Mouse (Mus musculus): ENCODE results near the gene Retnlg. TPM values are rescaled to one million over a fixed set of nuclear protein-coding genes. Genes with fewer than 3 reads are reported as not detected.
"Not testable (repeated sequence)": the region's sequence is repeated elsewhere in the genome, so short reads cannot be mapped to it uniquely, and the experiment has no call there.

Gene Retnlg
- 4.3 TPM in 2 replicates for polyA plus RNA-seq (2012; rRNA removed)

DNA sequence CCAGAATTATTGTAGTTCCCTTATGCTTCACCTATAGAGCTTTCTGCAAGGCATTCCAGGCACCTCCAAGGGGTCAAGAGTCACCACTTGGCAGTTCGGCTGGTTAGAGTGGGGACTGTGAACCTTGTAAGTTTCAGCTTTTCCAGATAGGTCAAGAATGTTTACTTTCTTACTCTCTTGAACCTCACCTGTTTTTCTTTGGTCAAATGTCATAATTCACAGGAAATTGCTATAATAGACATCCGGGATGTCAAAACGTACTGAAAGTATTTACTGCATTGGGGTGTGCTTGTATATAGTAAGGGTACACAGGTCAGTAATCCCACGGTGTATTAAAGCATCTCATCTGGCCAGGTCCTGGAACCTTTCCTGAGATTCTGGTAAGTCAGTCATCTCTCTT, at the start of gene Retnlg:
Gene Retnlg, plus strand, starts transcription at position 301 of the 400 bp plus-strand sequence.
- no peak for DNase-seq (ENCODE audit: low spot score)

DNA sequence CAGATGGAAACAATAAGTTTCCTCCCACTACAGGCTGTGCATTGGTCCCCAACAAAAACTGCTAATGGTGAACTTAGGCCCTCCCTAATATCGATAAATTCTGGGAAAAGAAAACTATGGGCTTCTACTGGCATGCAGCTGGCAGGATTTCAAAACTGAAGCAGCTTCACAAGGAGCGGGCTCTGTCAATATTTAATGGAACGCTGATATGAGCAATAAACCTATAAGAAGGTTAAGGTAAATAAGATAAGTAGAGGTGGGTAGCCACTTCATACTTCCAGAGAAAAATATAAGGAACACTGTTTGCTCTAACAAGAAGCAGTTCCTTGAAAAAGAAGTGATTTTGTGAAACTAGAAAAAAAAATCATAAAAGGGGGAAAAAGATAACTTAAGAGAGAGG, 45.9 kb upstream of the Retnlg start:
- no peak for DNase-seq (ENCODE audit: low spot score)

DNA sequence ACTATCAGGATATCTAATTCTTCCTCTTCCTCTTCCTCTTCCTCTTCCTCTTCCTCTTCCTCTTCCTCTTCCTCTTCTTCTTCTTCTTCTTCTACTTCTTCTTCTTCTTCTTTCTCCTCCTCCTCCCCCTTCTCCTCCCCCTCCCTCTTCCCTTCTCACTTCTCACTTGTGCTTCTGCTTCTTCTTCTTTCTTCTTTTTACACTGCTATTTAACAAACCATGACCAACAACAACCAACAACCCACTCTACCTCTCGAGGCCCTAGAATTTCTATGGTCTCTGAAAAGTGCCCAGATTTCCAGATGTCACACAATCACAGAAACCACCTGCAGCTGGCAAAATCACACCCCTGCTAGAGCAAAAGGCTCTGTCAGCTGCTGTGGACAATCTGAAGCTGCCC, 44.8 kb upstream of the Retnlg start:
- DNase-seq (ENCODE audit: low spot score): no peak

DNA sequence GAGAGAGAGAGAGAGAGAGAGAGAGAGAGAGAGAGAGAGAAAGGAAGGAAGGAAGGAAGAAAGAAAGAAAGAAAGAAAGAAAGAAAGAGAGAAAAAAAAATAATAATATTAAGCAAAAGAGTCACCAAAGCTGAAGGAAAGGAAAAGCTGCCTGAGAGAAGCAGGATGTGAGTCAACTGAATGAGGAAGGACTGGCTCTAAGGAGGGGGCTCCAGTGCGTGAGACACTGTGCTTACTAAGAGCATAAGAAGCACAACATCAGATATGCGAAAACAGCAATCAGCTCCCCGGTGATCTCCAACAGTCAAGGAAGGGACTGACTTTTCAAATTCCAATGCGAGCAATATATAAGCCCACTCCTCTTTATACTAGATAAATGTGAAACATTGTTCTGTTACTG, 43.4 kb upstream of the Retnlg start:
- DNase-seq (ENCODE audit: low spot score): no peak

DNA sequence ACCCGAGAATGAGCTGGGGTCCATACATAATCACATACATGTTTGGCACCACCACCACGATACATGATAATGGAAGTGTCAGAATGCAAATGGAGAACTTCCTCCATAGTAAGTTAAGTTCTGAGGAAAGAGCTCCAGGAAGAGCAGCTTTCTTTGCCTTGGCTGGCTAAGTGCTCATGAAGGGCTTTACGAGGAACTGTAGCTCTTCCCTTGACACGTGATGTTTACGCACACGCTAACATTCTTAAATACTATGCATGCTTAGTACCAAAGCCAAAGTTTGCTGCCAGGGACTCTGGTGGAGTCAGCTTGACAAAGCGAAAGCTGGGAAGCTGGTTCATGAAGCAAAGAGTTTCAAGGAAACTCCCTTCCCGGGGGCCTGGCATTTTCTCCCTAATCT, 40.4 kb upstream of the Retnlg start:
- DNase-seq (ENCODE audit: low spot score): no peak

DNA sequence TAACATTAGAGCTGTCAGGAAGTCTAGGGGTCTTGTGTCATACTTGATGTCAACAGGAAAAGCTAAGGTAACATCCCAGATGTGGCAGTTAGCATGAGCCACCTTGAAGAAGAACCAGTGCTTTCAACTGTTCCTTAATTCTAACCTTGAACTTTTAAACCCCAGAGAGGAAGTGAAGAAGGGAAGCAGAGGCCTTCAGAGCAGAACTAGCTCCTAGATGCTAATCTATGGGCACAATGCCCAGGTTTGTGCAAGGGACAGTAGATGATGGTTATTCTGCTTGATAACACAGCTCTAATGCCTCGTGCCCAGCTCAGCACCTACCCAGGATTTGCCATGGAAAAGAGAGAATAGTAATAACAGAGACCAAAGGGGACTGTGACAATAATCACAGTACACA, 38.8 kb upstream of the Retnlg start:
- DNase-seq (ENCODE audit: low spot score): not testable (repeated sequence)

DNA sequence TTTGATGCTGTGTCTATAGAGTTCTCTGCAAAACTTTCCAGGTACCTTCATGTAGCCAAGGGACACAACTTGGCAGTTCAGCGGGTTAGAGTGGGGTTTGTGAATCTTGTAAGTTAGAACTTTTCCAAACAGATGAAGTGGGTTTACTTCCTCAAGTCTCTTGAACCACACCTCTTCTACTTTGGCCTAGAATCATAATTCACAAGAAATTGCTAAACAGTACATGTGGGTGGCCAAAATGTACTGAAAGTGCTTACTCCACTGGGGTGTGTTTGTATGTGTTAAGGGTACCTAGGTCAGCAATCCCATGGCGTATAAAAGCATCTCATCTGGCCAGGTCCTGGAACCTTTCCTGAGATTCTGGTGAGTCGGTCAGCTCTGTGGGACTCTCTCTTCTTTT, 30.2 kb upstream of the Retnlg start, which contains the start of gene Retnla:
Gene Retnla, plus strand, starts transcription at position 286 of the 400 bp plus-strand sequence.
- no peak for DNase-seq (ENCODE audit: low spot score)

DNA sequence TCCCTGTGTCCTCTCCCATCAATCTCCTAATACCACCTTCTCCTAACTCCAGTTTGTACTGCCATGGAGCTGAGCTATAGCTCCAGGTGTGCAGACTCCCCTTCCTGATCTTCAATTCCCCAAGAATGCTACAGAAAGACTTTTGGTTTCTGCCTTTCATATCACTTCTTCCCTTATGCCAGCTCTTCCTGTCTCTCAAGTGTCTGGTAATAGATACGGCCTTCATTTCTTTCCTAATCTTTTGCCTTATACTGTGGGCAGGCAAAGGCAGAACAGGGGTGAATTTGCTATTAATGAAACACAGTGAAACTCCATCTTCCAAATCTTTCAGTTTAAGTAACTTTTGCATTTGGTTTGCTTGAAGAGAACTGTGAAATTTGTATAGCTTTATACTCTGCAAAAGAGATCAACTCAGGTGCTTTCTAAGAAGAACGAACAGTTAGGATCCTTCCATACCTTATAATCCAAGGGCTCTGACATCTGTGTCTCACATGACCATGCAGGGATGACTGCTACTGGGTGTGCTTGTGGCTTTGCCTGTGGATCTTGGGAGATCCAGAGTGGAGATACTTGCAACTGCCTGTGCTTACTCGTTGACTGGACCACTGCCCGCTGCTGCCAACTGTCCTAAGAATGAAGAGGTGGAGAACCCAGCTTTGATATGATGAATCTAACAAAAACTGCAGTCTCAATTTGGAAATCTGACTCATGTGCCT, 28.6 kb upstream of the Retnlg start:
- no peak for DNase-seq (ENCODE audit: low spot score)

DNA sequence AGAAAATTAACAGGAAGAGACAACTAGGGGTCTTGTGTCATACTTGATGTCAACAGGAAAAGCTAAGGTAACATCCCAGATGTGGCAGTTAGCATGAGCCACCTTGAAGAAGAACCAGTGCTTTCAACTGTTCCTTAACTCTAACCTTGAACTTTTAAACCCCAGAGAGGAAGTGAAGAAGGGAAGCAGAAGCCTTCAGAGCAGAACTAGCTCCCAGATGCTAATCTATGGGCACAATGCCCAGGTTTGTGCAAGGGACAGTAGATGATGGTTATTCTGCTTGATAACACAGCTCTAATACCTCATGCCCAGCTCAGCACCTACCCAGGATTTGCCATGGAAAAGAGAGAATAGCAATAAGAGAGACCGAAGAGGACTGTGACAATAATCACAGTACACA, 7.4 kb upstream of the Retnlg start:
- DNase-seq (ENCODE audit: low spot score): not testable (repeated sequence)

DNA sequence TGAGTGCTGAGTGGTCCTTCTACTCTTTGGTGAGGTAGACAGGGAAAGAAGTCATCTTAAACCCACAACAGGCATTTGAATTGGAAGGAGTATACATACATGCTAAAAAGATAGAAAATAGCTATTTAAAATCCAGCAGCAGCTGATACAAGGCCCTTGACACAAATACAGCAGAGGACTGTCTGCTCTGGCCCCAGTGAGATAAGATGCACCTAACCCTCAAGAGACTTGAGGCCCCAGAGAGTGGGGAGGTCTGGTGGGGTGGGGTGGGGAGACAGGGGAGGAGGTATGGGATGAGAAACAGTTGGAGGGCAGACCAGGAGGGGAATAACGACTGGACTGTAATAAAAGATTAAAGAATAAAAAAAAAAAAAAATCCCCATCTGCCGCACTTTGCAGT, 4.7 kb upstream of the Retnlg start:
- DNase-seq (ENCODE audit: low spot score): no peak

DNA sequence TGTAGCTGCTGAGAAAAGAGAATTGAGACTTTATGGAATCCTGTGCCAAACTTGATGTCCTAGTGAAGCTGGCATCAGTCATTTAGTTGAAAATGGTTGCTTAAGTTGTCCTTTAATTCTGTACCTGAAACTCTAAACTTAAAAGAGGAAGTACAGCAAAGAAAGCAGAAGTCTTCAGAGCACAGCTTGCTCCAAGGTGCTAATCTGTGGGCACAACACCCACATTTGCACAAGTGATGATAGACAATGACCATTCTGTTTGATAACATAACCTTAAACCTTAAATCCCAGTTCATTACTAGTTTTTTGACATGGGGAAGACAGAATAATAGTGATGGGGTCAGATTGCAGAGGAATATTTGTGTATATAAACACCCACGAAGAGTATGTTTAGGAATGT, 3.8 kb upstream of the Retnlg start:
- DNase-seq (ENCODE audit: low spot score): no peak

DNA sequence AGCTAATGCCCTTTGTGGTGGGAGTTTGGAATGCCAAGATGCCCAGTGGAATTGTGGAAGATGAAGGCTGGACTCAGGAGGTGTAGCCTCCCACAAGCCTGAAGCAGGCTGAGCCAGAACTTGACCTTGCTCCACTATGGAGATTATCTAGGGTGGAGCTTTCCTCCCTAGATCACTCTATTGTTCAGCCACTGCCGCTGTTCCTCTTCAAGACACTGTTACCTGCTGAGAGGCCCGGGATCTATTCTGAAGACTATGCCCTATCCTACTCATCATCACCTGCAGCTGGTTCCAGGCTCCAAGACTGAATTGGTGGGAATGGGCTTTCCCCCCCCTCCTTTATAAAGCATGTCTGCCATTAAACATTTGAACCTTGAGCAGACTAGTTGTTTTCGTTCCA, 2.8 kb upstream of the Retnlg start:
- no peak for DNase-seq (ENCODE audit: low spot score)

DNA sequence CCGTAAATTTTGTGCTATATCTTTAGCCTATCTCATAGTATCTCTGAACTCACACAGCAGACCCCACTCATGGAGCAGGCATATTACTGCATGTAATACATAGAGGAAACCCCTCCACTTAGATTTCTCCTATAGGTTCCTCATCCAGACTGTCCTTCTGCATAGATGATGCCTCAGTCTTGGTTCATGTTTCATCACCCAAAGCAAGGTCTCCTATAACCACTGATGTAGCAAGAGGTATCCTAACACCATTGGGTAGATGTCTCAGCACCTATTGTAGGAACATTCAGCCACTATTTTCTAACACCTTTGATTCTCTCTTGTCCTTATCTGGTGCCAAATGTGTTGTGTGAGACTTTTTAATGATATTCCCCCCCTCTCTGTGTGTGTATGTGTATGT, 667 bp upstream of the Retnlg start:
- DNase-seq (ENCODE audit: low spot score): no peak

DNA sequence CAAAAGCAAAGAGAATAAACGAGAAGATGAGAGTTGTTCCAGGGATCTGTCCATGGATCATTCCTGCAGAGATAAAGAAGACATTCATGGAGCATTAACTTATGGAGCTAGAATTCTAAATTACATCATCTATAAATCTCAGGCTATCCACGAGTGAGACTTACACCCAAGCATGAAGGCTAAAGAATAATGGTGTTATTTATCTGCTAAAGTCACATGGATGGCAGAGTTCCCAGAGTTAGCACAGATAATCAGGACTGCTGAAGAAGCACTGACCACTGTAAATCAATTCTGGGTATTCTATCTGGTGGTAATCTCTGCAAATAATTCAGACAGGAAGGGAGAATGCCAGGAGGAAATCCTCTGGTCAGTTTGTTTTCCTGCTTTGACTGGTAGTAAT, 18.3 kb downstream of the Retnlg start:
- DNase-seq (ENCODE audit: low spot score): no peak

DNA sequence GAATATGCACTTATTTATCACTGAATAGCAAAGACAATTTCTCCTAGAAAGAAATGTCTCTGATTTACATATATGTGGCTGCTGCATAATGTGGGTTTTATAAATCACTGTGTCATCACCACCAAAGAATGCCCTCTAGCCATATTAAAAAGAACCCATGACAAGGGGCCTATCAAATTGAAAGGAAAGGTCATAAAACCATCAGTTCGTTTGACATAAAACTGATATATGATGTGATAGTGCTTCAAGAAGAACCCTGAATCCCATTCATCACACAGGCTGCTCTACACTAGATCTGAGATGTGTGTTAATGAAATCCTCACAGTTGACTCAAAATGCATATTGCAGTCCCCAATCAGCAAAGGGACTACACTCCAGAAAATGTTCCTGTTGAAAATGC, 27.4 kb downstream of the Retnlg start:
- no peak for DNase-seq (ENCODE audit: low spot score)

DNA sequence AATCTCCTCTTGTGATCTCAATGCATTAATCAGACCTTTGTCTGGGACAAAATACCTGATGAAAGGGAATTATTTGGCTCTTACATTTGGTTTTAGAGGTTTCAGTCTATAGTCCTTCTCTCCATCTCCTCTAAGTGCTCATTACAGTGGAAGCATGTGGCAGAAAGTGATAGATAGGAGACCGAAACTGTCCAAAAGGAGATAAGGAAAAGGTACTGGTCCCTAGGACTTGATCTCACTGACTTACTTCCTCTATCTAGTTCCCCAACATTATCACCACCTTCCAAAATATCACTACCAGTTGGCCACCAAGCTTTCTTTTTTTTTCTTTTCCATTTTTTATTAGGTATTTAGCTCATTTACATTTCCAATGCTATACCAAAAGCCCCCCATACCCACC, 38.8 kb downstream of the Retnlg start:
- no peak for DNase-seq (ENCODE audit: low spot score)

DNA sequence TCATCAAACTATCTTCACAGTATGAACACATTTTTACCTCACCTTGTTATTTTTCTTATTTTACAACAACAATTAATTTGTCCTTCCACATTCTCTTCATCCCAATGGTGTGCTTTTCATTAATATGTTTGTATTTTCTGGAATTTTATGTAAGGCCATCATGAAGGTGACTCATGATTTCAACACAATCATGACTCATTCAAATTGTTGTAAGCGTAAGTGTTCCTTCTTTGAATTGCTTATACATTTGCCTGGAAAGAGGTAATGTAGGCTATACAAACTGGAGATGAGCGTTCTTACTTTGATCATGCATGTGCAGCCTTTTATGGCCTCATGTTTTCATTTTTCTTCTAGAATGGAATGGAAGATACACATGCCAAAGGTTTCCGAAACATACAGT, 40.8 kb downstream of the Retnlg start:
- no peak for DNase-seq (ENCODE audit: low spot score)

DNA sequence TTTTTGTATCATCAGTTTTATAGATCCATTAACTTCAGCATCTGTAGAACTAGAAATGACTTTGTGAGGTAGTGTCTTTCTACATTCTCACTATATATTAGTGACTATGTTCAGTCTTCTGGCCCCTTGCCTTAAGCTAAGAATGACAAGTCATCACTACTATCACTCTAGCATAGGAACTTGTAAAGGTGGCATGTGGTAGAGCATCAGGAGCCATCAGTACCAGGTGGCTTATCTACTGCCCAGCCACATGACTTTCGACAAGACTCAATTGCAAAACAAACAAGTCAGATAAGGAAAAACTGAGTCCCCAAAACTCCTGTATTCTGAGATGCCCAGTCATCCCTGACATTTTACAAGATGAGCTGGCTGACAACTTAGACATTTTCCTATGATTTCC, 51.3 kb downstream of the Retnlg start:
- DNase-seq (ENCODE audit: low spot score): no peak

Other genes with a start within 250 kb of the Retnlg start
- 0.12 and 0.18 TPM in 2 replicates for gene Trat1, start 100.6 kb upstream of the Retnlg start, polyA plus RNA-seq (2012; rRNA removed)
- not detected in 2 replicates for gene Retnlb, start 55.8 kb upstream of the Retnlg start, polyA plus RNA-seq (2012; rRNA removed)
- gene Retnla, start 30.1 kb upstream of the Retnlg start, polyA plus RNA-seq (2012; rRNA removed): 193 and 210 TPM in 2 replicates
- 9.7 and 10.4 TPM in 2 replicates for gene Dzip3, start 121.5 kb downstream of the Retnlg start, polyA plus RNA-seq (2012; rRNA removed)
- gene Cip2a, start 121.6 kb downstream of the Retnlg start, polyA plus RNA-seq (2012; rRNA removed): 2.7 TPM in 2 replicates
- gene Myh15, start 184.9 kb downstream of the Retnlg start, polyA plus RNA-seq (2012; rRNA removed): 0.04 and 0.07 TPM in 2 replicates